Mouse (Mus musculus) frontal cortex, postnatal 25 days (tissue): ENCODE measurements around the gene Grin2b.

ENCODE experiments used
- DNase-seq, 2 experiments: peaks; one replicate each; pipeline ENCODE4 v3.0.0; 2022; ENCODE audit warnings: low spot score in 2 of 2

Grin2b gene

GRCm38 (mm10) chr6:136010290-136011037 lies 162.8 kb downstream of the Grin2b start:
- DNase-seq, result no peak

GRCm38 (mm10) chr6:136008120-136008519 lies 165.2 kb downstream of the Grin2b start:
- no peak for DNase-seq

GRCm38 (mm10) chr6:135994691-135995090 lies 178.6 kb downstream of the Grin2b start:
- no peak for DNase-seq

GRCm38 (mm10) chr6:135993897-135994296 lies 179.4 kb downstream of the Grin2b start:
- DNase-seq, result no peak

- DNase-seq, result no peak
Measured at GRCm38 (mm10) chr6:135993378-135993777, 179.9 kb downstream of the Grin2b start.

- DNase-seq, result no peak
Measured at GRCm38 (mm10) chr6:135976106-135976505, 197.2 kb downstream of the Grin2b start.

GRCm38 (mm10) chr6:135972481-135972880 lies 200.8 kb downstream of the Grin2b start:
- no peak for DNase-seq

- DNase-seq, result no peak
Measured at GRCm38 (mm10) chr6:135971481-135971880, 201.8 kb downstream of the Grin2b start.

GRCm38 (mm10) chr6:135970716-135971318 lies 202.5 kb downstream of the Grin2b start:
- DNase-seq, result no peak

- DNase-seq, result no peak
Measured at GRCm38 (mm10) chr6:135961766-135962165, 211.5 kb downstream of the Grin2b start.

- DNase-seq, result no peak
Measured at GRCm38 (mm10) chr6:135959629-135960028, 213.7 kb downstream of the Grin2b start.

GRCm38 (mm10) chr6:135951666-135952065 lies 221.6 kb downstream of the Grin2b start:
- no peak for DNase-seq

- DNase-seq, result no peak
Measured at GRCm38 (mm10) chr6:135945511-135945910, 227.8 kb downstream of the Grin2b start.

GRCm38 (mm10) chr6:135944358-135944757 lies 229.0 kb downstream of the Grin2b start:
- no peak for DNase-seq

GRCm38 (mm10) chr6:135943121-135943617 lies 230.1 kb downstream of the Grin2b start:
- DNase-seq, result no peak

- no peak for DNase-seq
Measured at GRCm38 (mm10) chr6:135932924-135933323, 240.4 kb downstream of the Grin2b start.

GRCm38 (mm10) chr6:135932400-135932920 lies 240.9 kb downstream of the Grin2b start:
- no peak for DNase-seq

GRCm38 (mm10) chr6:135917676-135918075 lies 255.6 kb downstream of the Grin2b start:
- DNase-seq, result no peak

- no peak for DNase-seq
Measured at GRCm38 (mm10) chr6:135914608-135915007, 258.7 kb downstream of the Grin2b start.

GRCm38 (mm10) chr6:135912114-135912513 lies 261.2 kb downstream of the Grin2b start:
- no peak for DNase-seq

GRCm38 (mm10) chr6:135911131-135911530 lies 262.2 kb downstream of the Grin2b start:
- DNase-seq, result no peak

- DNase-seq, result peak; percentile 86 to 91
Measured at GRCm38 (mm10) chr6:135907540-135908320, 265.6 kb downstream of the Grin2b start.
